Mouse (Mus musculus): ENCODE results near the gene Oxct2a. TPM values are rescaled to one million over a fixed set of nuclear protein-coding genes. Genes with fewer than 3 reads are reported as not detected.

Gene Oxct2a
- polyA plus RNA-seq, 2 experiments = 0.21 TPM; not detected in 1

- no peak for TF ChIP-seq POLR2A (IDR thresholded peaks at IDR 0.05; ENCODE audit: borderline replicate concordance, extremely low read depth, insufficient read depth, insufficient read length)
- DNase-seq (ENCODE audit: low spot score) = no peak
- H3K36me3 ChIP-seq (ENCODE audit: control insufficient read depth, insufficient read depth, low read length) = no peaks in the 10 kb centered on the region
- H3K27ac ChIP-seq (replicated peaks; ENCODE audit: low read depth, low read length) = no peak overlapping the region
- H3K27me3 ChIP-seq (ENCODE audit: control insufficient read depth, insufficient read depth, low read length) = no peaks in the 10 kb centered on the region
- no peaks in the 10 kb centered on the region for H3K4me1 ChIP-seq (ENCODE audit: control insufficient read depth, insufficient read depth, low read length)
- H3K4me3 ChIP-seq (replicated peaks; ENCODE audit: low read length) = no peak overlapping the region
- no peak for ATAC-seq (ENCODE audit: low FRiP score, low read depth)
- H3K4me2 ChIP-seq (replicated peaks; ENCODE audit: low read depth, low read length, severe bottlenecking) = no peak overlapping the region
- 93% methylated on average over 6 of the region's 6 CpGs for WGBS
- H3K9me3 ChIP-seq (ENCODE audit: control insufficient read depth, low read length) = no peaks in the 10 kb centered on the region
- H3K9ac ChIP-seq (ENCODE audit: low read depth, low read length, severe bottlenecking) = no peak overlapping the region
Observed at GRCm38 (mm10) chr4:123313010-123313409, 10.4 kb downstream of the Oxct2a start.

GRCm38 (mm10) chr4:123311845-123312244 is 11.6 kb downstream of the Oxct2a start:
- ATAC-seq (ENCODE audit: low FRiP score, low read depth) (no peak), DNase-seq (ENCODE audit: low spot score) (no peak)
- TF ChIP-seq POLR2A (IDR thresholded peaks at IDR 0.05; ENCODE audit: borderline replicate concordance, extremely low read depth, insufficient read depth, insufficient read length) = no peak
- Histone ChIP-seq H3K9me3 (ENCODE audit: control insufficient read depth, low read length) (no peaks in the 10 kb centered on the region), H3K36me3 (ENCODE audit: control insufficient read depth, insufficient read depth, low read length) (no peaks in the 10 kb centered on the region), H3K27ac (replicated peaks; ENCODE audit: low read depth, low read length) (no peak overlapping the region), H3K4me2 (replicated peaks; ENCODE audit: low read depth, low read length, severe bottlenecking) (no peak overlapping the region), H3K27me3 (ENCODE audit: control insufficient read depth, insufficient read depth, low read length) (no peaks in the 10 kb centered on the region), H3K4me3 (replicated peaks; ENCODE audit: low read length) (no peak overlapping the region), H3K9ac (ENCODE audit: low read depth, low read length, severe bottlenecking) (no peak overlapping the region), H3K4me1 (ENCODE audit: control insufficient read depth, insufficient read depth, low read length) (no peaks in the 10 kb centered on the region)
- 64% methylated on average over 7 of the region's 7 CpGs for WGBS

- Histone ChIP-seq H3K4me2 (replicated peaks; ENCODE audit: low read depth, low read length, severe bottlenecking) (no peak overlapping the region), H3K9me3 (ENCODE audit: control insufficient read depth, low read length) (no peaks in the 10 kb centered on the region), H3K27me3 (ENCODE audit: control insufficient read depth, insufficient read depth, low read length) (no peaks in the 10 kb centered on the region), H3K27ac (replicated peaks; ENCODE audit: low read depth, low read length) (no peak overlapping the region), H3K9ac (ENCODE audit: low read depth, low read length, severe bottlenecking) (no peak overlapping the region), H3K4me3 (replicated peaks; ENCODE audit: low read length) (no peak overlapping the region), H3K4me1 (ENCODE audit: control insufficient read depth, insufficient read depth, low read length) (no peaks in the 10 kb centered on the region), H3K36me3 (ENCODE audit: control insufficient read depth, insufficient read depth, low read length) (peaks cover 8% of the 10 kb centered on the region)
- TF ChIP-seq POLR2A (IDR thresholded peaks at IDR 0.05; ENCODE audit: borderline replicate concordance, extremely low read depth, insufficient read depth, insufficient read length) = no peak
- ATAC-seq (ENCODE audit: low FRiP score, low read depth) (no peak), DNase-seq (ENCODE audit: low spot score) (no peak)
- WGBS = 67% methylated on average over 3 of the region's 3 CpGs
Observed at GRCm38 (mm10) chr4:123308292-123308691, 15.1 kb downstream of the Oxct2a start.

- DNase-seq (ENCODE audit: low spot score) (no peak), ATAC-seq (ENCODE audit: low FRiP score, low read depth) (no peak)
- WGBS = 68% methylated on average over 10 of the region's 10 CpGs
- Histone ChIP-seq H3K4me3 (replicated peaks; ENCODE audit: low read length) (no peak overlapping the region), H3K4me1 (ENCODE audit: control insufficient read depth, insufficient read depth, low read length) (no peaks in the 10 kb centered on the region), H3K9ac (ENCODE audit: low read depth, low read length, severe bottlenecking) (no peak overlapping the region), H3K9me3 (ENCODE audit: control insufficient read depth, low read length) (no peaks in the 10 kb centered on the region), H3K27me3 (ENCODE audit: control insufficient read depth, insufficient read depth, low read length) (no peaks in the 10 kb centered on the region), H3K36me3 (ENCODE audit: control insufficient read depth, insufficient read depth, low read length) (peaks cover 21% of the 10 kb centered on the region), H3K27ac (replicated peaks; ENCODE audit: low read depth, low read length) (no peak overlapping the region), H3K4me2 (replicated peaks; ENCODE audit: low read depth, low read length, severe bottlenecking) (no peak overlapping the region)
- TF ChIP-seq POLR2A (IDR thresholded peaks at IDR 0.05; ENCODE audit: borderline replicate concordance, extremely low read depth, insufficient read depth, insufficient read length) = no peak
Observed at GRCm38 (mm10) chr4:123306999-123307398, 16.4 kb downstream of the Oxct2a start.

- Histone ChIP-seq H3K27ac (replicated peaks; ENCODE audit: low read depth, low read length) (no peak overlapping the region), H3K4me3 (replicated peaks; ENCODE audit: low read length) (no peak overlapping the region), H3K27me3 (ENCODE audit: control insufficient read depth, insufficient read depth, low read length) (no peaks in the 10 kb centered on the region), H3K9ac (ENCODE audit: low read depth, low read length, severe bottlenecking) (no peak overlapping the region), H3K4me1 (ENCODE audit: control insufficient read depth, insufficient read depth, low read length) (no peaks in the 10 kb centered on the region), H3K4me2 (replicated peaks; ENCODE audit: low read depth, low read length, severe bottlenecking) (no peak overlapping the region), H3K9me3 (ENCODE audit: control insufficient read depth, low read length) (no peaks in the 10 kb centered on the region), H3K36me3 (ENCODE audit: control insufficient read depth, insufficient read depth, low read length) (peaks cover 26% of the 10 kb centered on the region)
- TF ChIP-seq POLR2A (IDR thresholded peaks at IDR 0.05; ENCODE audit: borderline replicate concordance, extremely low read depth, insufficient read depth, insufficient read length) = no peak
- ATAC-seq (ENCODE audit: low FRiP score, low read depth) (peak; percentile 62), DNase-seq (ENCODE audit: low spot score) (peak; percentile 78)
- WGBS = 23% methylated on average over 3 of the region's 3 CpGs
Observed at GRCm38 (mm10) chr4:123305789-123306188, 17.6 kb downstream of the Oxct2a start.

Data from limb, embryonic 14.5 days (tissue).